Mouse (Mus musculus) megakaryocyte-erythroid progenitor cell, adult 5 weeks (primary cell): ENCODE data around the gene Fam129a. TPM values are rescaled to one million over a fixed set of nuclear protein-coding genes. Genes with fewer than 3 reads are reported as not detected.

Experiments used
- polyA plus RNA-seq: library from polyadenylated mRNA; stranded (reverse); fragments of >175 nt; gene quantifications from 2 replicates; pipeline ENCODE4 v1.2.3, GENCODE M21; 2012

Gene Fam129a
- 5.1 and 8.2 TPM in 2 replicates for polyA plus RNA-seq

GRCm38 (mm10) chr1:151570981-151571837 is at the start of gene Fam129a:
Gene Fam129a, plus strand, starts transcription at chr1:151571186.

GRCm38 (mm10) chr1:151754881-151755659 is 184.1 kb downstream of the Fam129a start, which contains the start of gene Edem3:
Gene Edem3, plus strand, starts transcription at chr1:151755371.

Other genes starting within 250 kb of the Fam129a start
- 85.0 and 91.1 TPM in 2 replicates for gene Ivns1abp, start 226.7 kb upstream of the Fam129a start, polyA plus RNA-seq
- 1.00 and 1.6 TPM in 2 replicates for gene Swt1, start 142.7 kb upstream of the Fam129a start, polyA plus RNA-seq
- 12.1 and 12.9 TPM in 2 replicates for gene Trmt1l, start 142.6 kb upstream of the Fam129a start, polyA plus RNA-seq
- 55.1 and 58.0 TPM in 2 replicates for gene Rnf2, start 70.2 kb upstream of the Fam129a start, polyA plus RNA-seq
- gene Edem3, start 184.2 kb downstream of the Fam129a start, polyA plus RNA-seq: 4.8 and 6.4 TPM in 2 replicates